Comparison of ENCODE assay signal across 27 mouse cellular contexts in genomic region chr9:87005435-87005779, GRCm38 (mm10). TPM values are rescaled to one million over a fixed set of nuclear protein-coding genes. Genes with fewer than 3 reads are reported as not detected.
DNase-seq lines count a peak whose midpoint lies in the region; ATAC-seq and TF ChIP-seq lines count a peak whose summit lies in the region.
"Had no signal": no experiment of that assay in that cellular context is flagged by ENCODE, and none has a peak within 500 bp of the region (broad histone marks: within the 10 kb centered on the region; RNA-seq: fewer than 3 reads in every experiment).

No protein-coding gene starts in this region.

- no peaks in the 10 kb centered on the region for H3K9me3 ChIP-seq in MEL (replicated peaks; ENCODE audit: insufficient read depth, low read length)
- no peaks in the 10 kb centered on the region for H3K9me3 ChIP-seq in heart, embryonic 11.5 days (replicated peaks; ENCODE audit: control insufficient read depth, low read length)
- no peaks in the 10 kb centered on the region for H3K9me3 ChIP-seq in heart, postnatal 0 days (replicated peaks; ENCODE audit: control insufficient read depth, low read length)
- H3K9me3 ChIP-seq: hindbrain, embryonic 10.5 days; intestine, embryonic 15.5 days; limb, embryonic 12.5 days; megakaryocyte, embryonic 14.5 days; midbrain, embryonic 13.5 days; neural tube, embryonic 13.5 days had no signal

- no peak overlapping the region for H3K27ac ChIP-seq in MEL (ENCODE audit: control insufficient read depth, low read depth, low read length)
- no peak overlapping the region for H3K27ac ChIP-seq in heart, embryonic 11.5 days (ENCODE audit: low read depth, low read length)
- H3K27ac ChIP-seq in heart, postnatal 0 days (ENCODE audit: low read depth), result peak overlapping the region; percentile 72
- H3K27ac ChIP-seq: hindbrain, embryonic 10.5 days; intestine, embryonic 15.5 days; layer of hippocampus, adult 2 months; limb, embryonic 12.5 days; midbrain, embryonic 13.5 days; neural tube, embryonic 13.5 days had no signal

- TF ChIP-seq CTCF in MEL (IDR thresholded peaks at IDR 0.05 in 2 of 3, conservative IDR thresholded peaks at IDR 0.05 in 1 of 3; ENCODE audit: control insufficient read depth in 1 of 3, insufficient read depth in 1 of 3, low read depth in 2 of 3, low read length in 3 of 3, poor library complexity in 1 of 3, severe bottlenecking in 1 of 3), result no peak
- TF ChIP-seq CTCF in heart, postnatal 0 days (IDR thresholded peaks at IDR 0.05; ENCODE audit: low read depth), result no peak

- H3K27me3 ChIP-seq in MEL (ENCODE audit: control insufficient read depth in 1 of 2, insufficient read depth in 2 of 2, low read length in 2 of 2), result no peaks in the 10 kb centered on the region
- H3K27me3 ChIP-seq in heart, embryonic 11.5 days (ENCODE audit: control insufficient read depth, insufficient read depth, low read length), result no peaks in the 10 kb centered on the region
- no peaks in the 10 kb centered on the region for H3K27me3 ChIP-seq in heart, postnatal 0 days (ENCODE audit: control insufficient read depth, insufficient read depth, low read length)
- H3K27me3 ChIP-seq: intestine, embryonic 15.5 days; midbrain, embryonic 13.5 days; neural tube, embryonic 13.5 days; Patski had no signal

- peaks cover 0 to 9% of the 10 kb centered on the region in 2 experiments; a peak in 2 of 4 replicates for H3K4me1 ChIP-seq in MEL (ENCODE audit: control insufficient read depth in 1 of 2, insufficient read depth in 2 of 2, low read length in 2 of 2)
- H3K4me1 ChIP-seq in heart, embryonic 11.5 days (ENCODE audit: control insufficient read depth, insufficient read depth, low read length), result no peaks in the 10 kb centered on the region
- H3K4me1 ChIP-seq in heart, postnatal 0 days (ENCODE audit: control insufficient read depth, insufficient read depth), result peaks cover 16% of the 10 kb centered on the region; the same call in 1 of the 2 replicates
- H3K4me1 ChIP-seq: intestine, embryonic 15.5 days; limb, embryonic 12.5 days; midbrain, embryonic 13.5 days; neural tube, embryonic 13.5 days had no signal

- intact Hi-C loops in heart, postnatal 25 days (cut with DNase I), result no loop called here

- peak; percentile 60 for ATAC-seq in heart, embryonic 11.5 days (replicated peaks; ENCODE audit: insufficient number of reproducible peaks, low FRiP score, low TSS enrichment)
- peak; percentile 86 for ATAC-seq in heart, postnatal 0 days (ENCODE audit: insufficient read depth, low read depth)
- no peak for ATAC-seq in frontal cortex, adult (ENCODE audit: low TSS enrichment)
- ATAC-seq: forebrain, postnatal 0 days; hindbrain, embryonic 16.5 days; liver, postnatal 0 days; midbrain, embryonic 13.5 days; Patski had no signal

- DNase-seq in heart, adult 11 months, result peak; percentile 90
- DNase-seq in heart, postnatal 25 days (ENCODE audit: low spot score), result no peak
- peak; percentile 37 for DNase-seq in MEL (ENCODE audit: low read depth, low spot score)
- peak; percentile 58 for DNase-seq in heart, postnatal 0 days (ENCODE audit: low spot score)
- no peak for DNase-seq in urinary bladder, postnatal 4 days (ENCODE audit: low spot score in 2 of 2)
- no peak for DNase-seq in retina, postnatal 1 day
- DNase-seq: adrenal gland, postnatal 36 days; cerebellum, adult 11-12 months; forebrain, postnatal 0 days; gastrocnemius, postnatal 36 days; kidney, adult 9 months; kidney, postnatal 25 days; liver, postnatal 0 days; lung, postnatal 10 days had no signal

- no peaks in the 10 kb centered on the region for H3K79me2 ChIP-seq in MEL (ENCODE audit: control insufficient read depth, insufficient read depth, low read length, poor library complexity)

- no peak for TF ChIP-seq EP300 in MEL (IDR thresholded peaks at IDR 0.05; ENCODE audit: low read depth in 1 of 2, low read length in 2 of 2)
- TF ChIP-seq EP300 in heart, postnatal 0 days (IDR thresholded peaks at IDR 0.05; ENCODE audit: low read depth), result no peak

- WGBS in heart, embryonic 11.5 days (ENCODE audit: insufficient replicate concordance), result 20% methylated on average over 5 of the region's 5 CpGs
- WGBS in heart, postnatal 0 days, result 6% methylated on average over 5 of the region's 5 CpGs

- no peaks in the 10 kb centered on the region; a peak in 1 of 4 replicates for H3K36me3 ChIP-seq in MEL (ENCODE audit: control insufficient read depth in 1 of 2, insufficient read depth in 2 of 2, low read length in 2 of 2)
- no peaks in the 10 kb centered on the region for H3K36me3 ChIP-seq in heart, embryonic 11.5 days (ENCODE audit: control insufficient read depth, insufficient read depth, low read length)
- H3K36me3 ChIP-seq in heart, postnatal 0 days (replicated peaks; ENCODE audit: control insufficient read depth, insufficient read depth, low read length), result no peaks in the 10 kb centered on the region
- H3K36me3 ChIP-seq: hindbrain, embryonic 10.5 days; intestine, embryonic 15.5 days; limb, embryonic 12.5 days; midbrain, embryonic 13.5 days; neural tube, embryonic 13.5 days had no signal

- no peak for TF ChIP-seq POLR2A in MEL (IDR thresholded peaks at IDR 0.05; ENCODE audit: control insufficient read depth in 1 of 2, insufficient read depth in 1 of 2, low read depth in 1 of 2, low read length in 2 of 2, poor library complexity in 1 of 2)

- no peak overlapping the region for H3K4me2 ChIP-seq in heart, embryonic 11.5 days
- peak overlapping the region; percentile 23; the same call in 1 of the 2 replicates for H3K4me2 ChIP-seq in heart, postnatal 0 days (ENCODE audit: low read depth, low read length)
- H3K4me2 ChIP-seq: intestine, embryonic 15.5 days; limb, embryonic 12.5 days; liver, embryonic 11.5 days; midbrain, embryonic 13.5 days; neural tube, embryonic 13.5 days had no signal

- H3K4me3 ChIP-seq in MEL (ENCODE audit: control insufficient read depth in 1 of 2, insufficient read depth in 1 of 2, low read depth in 2 of 2, low read length in 2 of 2), result no peak overlapping the region
- H3K4me3 ChIP-seq in heart, embryonic 11.5 days (ENCODE audit: low read depth, low read length), result no peak overlapping the region
- no peak overlapping the region for H3K4me3 ChIP-seq in heart, postnatal 0 days (ENCODE audit: low read depth, low read length)
- H3K4me3 ChIP-seq: hindbrain, embryonic 10.5 days; intestine, embryonic 15.5 days; layer of hippocampus, adult 2 months; limb, embryonic 12.5 days; megakaryocyte, embryonic 14.5 days; midbrain, embryonic 13.5 days; neural tube, embryonic 13.5 days had no signal

- no peak for TF ChIP-seq RAD21 in MEL (IDR thresholded peaks at IDR 0.05; ENCODE audit: low read depth, low read length)

- no peak overlapping the region for H3K9ac ChIP-seq in MEL (ENCODE audit: control insufficient read depth, low read depth, low read length, poor library complexity, severe bottlenecking)
- H3K9ac ChIP-seq in heart, embryonic 11.5 days (ENCODE audit: low read depth, low read length), result no peak overlapping the region
- no peak overlapping the region for H3K9ac ChIP-seq in heart, postnatal 0 days (replicated peaks; ENCODE audit: low read depth, low read length)
- H3K9ac ChIP-seq: forebrain, postnatal 0 days; intestine, embryonic 15.5 days; limb, embryonic 12.5 days; liver, postnatal 0 days; midbrain, embryonic 13.5 days; neural tube, embryonic 13.5 days had no signal

TF ChIP-seq in MEL, 35 proteins besides CTCF, POLR2A, EP300 and RAD21:
- TF ChIP-seq ZC3H11A (IDR thresholded peaks at IDR 0.05; ENCODE audit: low read depth, low read length) (no peak), CHD1 (IDR thresholded peaks at IDR 0.05; ENCODE audit: low read depth, low read length) (no peak), ETS1 (IDR thresholded peaks at IDR 0.05; ENCODE audit: low read depth, low read length) (no peak), USF1 (IDR thresholded peaks at IDR 0.05; ENCODE audit: low read depth, low read length) (no peak), SIN3A (IDR thresholded peaks at IDR 0.05; ENCODE audit: low read length) (no peak), SMC3 (IDR thresholded peaks at IDR 0.05; ENCODE audit: low read depth, low read length) (no peak), KAT2A (conservative IDR thresholded peaks at IDR 0.05; ENCODE audit: low read depth, low read length) (no peak)

RNA-seq across cellular contexts. Expression of gene Ripply2, which starts 9.9 kb away (rescaled TPM):
- total RNA-seq in heart, postnatal 25 days (2021), result not detected
- not detected in 2 replicates for total RNA-seq in MEL (2012; rRNA removed)
- not detected for polyA plus RNA-seq in MEL (2012; ENCODE audit: insufficient read depth in 1 of 2, insufficient read length in 2 of 2, low read depth in 1 of 2, low replicate concordance in 2 of 2, missing spikeins in 1 of 2)
- 0.26 and 0.49 TPM in 2 replicates for polyA plus RNA-seq in heart, embryonic 11.5 days (2014; fragmentation: Nextera tagmentation; extraction: Ambion mirVana)
- not detected in 2 replicates for total RNA-seq in heart, postnatal 0 days (2014; rRNA removed; ENCODE audit: low replicate concordance)
- 0.45 and 1.2 TPM in 2 replicates for polyA plus RNA-seq in heart, postnatal 0 days (2015; fragmentation: Nextera tagmentation; extraction: Ambion mirVana)
- total RNA-seq: gastrocnemius, postnatal 36 days had no signal
- polyA plus RNA-seq: limb, embryonic 12.5 days; liver, embryonic 11.5 days; liver, postnatal 0 days; Patski; thymus, postnatal 0 days had no signal

RNA-seq across cellular contexts. Expression of gene Cyb5r4, which starts 16.4 kb away (rescaled TPM):
- 10 to 100 TPM; 25.6 to 28.7 TPM for total RNA-seq in heart, postnatal 25 days (2021)
- 30.3 and 31.4 TPM in 2 replicates for total RNA-seq in MEL (2012; rRNA removed)
- 10 to 100 TPM in 1 of 2 experiments, not detected in 1; 37.2 TPM for polyA plus RNA-seq in MEL (2012; ENCODE audit: insufficient read depth in 1 of 2, insufficient read length in 2 of 2, low read depth in 1 of 2, low replicate concordance in 2 of 2, missing spikeins in 1 of 2)
- 52.0 and 52.7 TPM in 2 replicates for polyA plus RNA-seq in heart, embryonic 11.5 days (2014; fragmentation: Nextera tagmentation; extraction: Ambion mirVana)
- 23.5 and 24.4 TPM in 2 replicates for total RNA-seq in heart, postnatal 0 days (2014; rRNA removed; ENCODE audit: low replicate concordance)
- 33.4 and 43.3 TPM in 2 replicates for polyA plus RNA-seq in heart, postnatal 0 days (2015; fragmentation: Nextera tagmentation; extraction: Ambion mirVana)

Comparison
In these comparisons a context has a peak if more than half of its experiments do, and no peak if none do; other contexts are left out.
1. DNase-seq: peak in heart, adult 11 months (single experiment), MEL (single experiment) and heart, postnatal 0 days (single experiment); none in heart, postnatal 25 days (single experiment), urinary bladder, postnatal 4 days (0 of 2) and retina, postnatal 1 day (single experiment).